Mouse (Mus musculus) ovary, postnatal 10 days (tissue): Measurements from ENCODE around the gene Nol4l.
"Not testable (repeated sequence)": the region's sequence is repeated elsewhere in the genome, so short reads cannot be mapped to it uniquely, and the experiment has no call there.

Experiments
- DNase-seq: peaks from one replicate; pipeline ENCODE4 v3.0.0; 2022; ENCODE audit warnings: low spot score

Gene Nol4l

GRCm38 (mm10) chr2:153417841-153418240 is 111.9 kb downstream of the Nol4l start:
- DNase-seq = no peak

- no peak for DNase-seq
Measured at GRCm38 (mm10) chr2:153414607-153415006, 115.2 kb downstream of the Nol4l start.

GRCm38 (mm10) chr2:153412563-153412962 is 117.2 kb downstream of the Nol4l start:
- no peak for DNase-seq

- DNase-seq = no peak
Measured at GRCm38 (mm10) chr2:153411557-153411956, 118.2 kb downstream of the Nol4l start.

GRCm38 (mm10) chr2:153408971-153409370 is 120.8 kb downstream of the Nol4l start:
- DNase-seq = no peak

- no peak for DNase-seq
Measured at GRCm38 (mm10) chr2:153406882-153407281, 122.9 kb downstream of the Nol4l start.

GRCm38 (mm10) chr2:153404882-153405281 is 124.9 kb downstream of the Nol4l start:
- DNase-seq = no peak

GRCm38 (mm10) chr2:153404062-153404461 is 125.7 kb downstream of the Nol4l start:
- DNase-seq = no peak

- DNase-seq = no peak
Measured at GRCm38 (mm10) chr2:153399166-153399565, 130.6 kb downstream of the Nol4l start.

GRCm38 (mm10) chr2:153397790-153398515 is 131.8 kb downstream of the Nol4l start:
- DNase-seq = no peak

GRCm38 (mm10) chr2:153393045-153393444 is 136.7 kb downstream of the Nol4l start:
- no peak for DNase-seq

- DNase-seq = no peak
Measured at GRCm38 (mm10) chr2:153389831-153390230, 139.9 kb downstream of the Nol4l start.

GRCm38 (mm10) chr2:153380479-153380878 is 149.3 kb downstream of the Nol4l start:
- DNase-seq = no peak

GRCm38 (mm10) chr2:153375380-153375779 is 154.4 kb downstream of the Nol4l start:
- no peak for DNase-seq

- no peak for DNase-seq
Measured at GRCm38 (mm10) chr2:153370871-153371270, 158.9 kb downstream of the Nol4l start.

- DNase-seq = not testable (repeated sequence)
Measured at GRCm38 (mm10) chr2:153364531-153364930, 165.2 kb downstream of the Nol4l start.

- DNase-seq = no peak
Measured at GRCm38 (mm10) chr2:153361101-153361710, 168.6 kb downstream of the Nol4l start.
